Mouse (Mus musculus) mouse trophoblast stem cell (cell line): Measurements from ENCODE around the gene Myo16.

ENCODE experiments used
- in situ Hi-C, 2 experiments: fragments of 300-500 bp; cut with MseI, MboI; formaldehyde crosslinking; loops; 2 replicates in 1 of 2; 3 replicates in 1 of 2; pipeline ENCODE4 v1.15.1; 2025

Gene Myo16

DNA sequence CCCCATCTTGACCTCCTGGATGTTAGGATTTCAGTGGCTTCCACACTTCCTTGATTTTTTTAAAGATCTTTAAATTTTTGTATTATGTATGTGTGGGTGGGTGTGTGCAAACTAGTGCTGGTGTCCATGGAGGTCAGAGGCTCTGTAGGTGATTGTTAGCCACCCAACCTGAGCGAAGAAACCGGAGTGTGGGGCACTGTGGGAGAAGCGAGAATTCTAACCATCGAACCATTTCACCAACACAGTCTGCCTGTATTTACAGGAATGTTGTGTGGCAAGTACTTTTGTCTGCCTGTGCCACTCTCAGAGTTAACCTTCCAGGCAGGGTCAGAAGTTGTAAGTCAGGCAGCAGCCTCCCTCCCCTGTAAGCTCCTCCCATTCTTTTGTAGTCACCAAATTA, 22.3 kb downstream of the Myo16 start:
- in situ Hi-C loops: no loop called here

DNA sequence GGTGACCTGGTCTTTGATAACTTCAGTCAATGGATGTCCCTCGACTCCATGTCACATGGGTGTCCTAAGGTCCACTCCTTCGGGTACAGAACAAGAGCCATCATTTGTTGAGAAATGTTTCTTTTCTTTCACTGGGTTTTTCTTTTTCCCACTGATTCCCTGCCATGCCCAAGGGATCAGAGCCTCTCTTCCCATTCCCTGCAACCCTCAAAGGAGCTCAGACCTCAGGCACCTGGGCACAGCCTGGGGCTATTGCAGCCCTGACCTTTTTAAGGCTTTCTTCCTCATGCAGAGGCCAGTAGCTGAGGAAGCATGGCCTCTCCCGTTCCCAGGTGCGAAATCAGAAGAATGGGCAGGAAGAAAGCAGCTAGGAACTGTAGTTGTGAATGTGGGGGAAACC, 23.4 kb downstream of the Myo16 start:
- in situ Hi-C loops: no loop called here

DNA sequence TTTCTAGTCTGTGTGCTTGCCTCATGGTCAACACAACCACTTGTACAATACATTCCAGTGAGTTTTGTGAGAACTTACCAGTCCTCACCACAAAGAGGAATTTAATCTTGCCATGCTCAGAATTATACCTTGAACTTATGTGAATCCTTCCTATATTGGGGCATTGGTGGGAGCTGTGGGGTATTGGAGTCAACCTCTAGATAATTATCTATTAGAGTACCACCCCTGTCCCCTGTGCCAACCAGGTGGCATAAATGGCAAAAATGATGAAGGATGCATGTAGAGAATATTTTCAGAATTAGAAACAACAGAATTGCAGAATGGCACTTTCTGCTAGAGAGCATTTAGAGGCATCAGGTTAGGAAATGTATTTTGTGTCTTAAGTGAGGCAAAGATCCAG, 25.3 kb downstream of the Myo16 start:
- in situ Hi-C loops: no loop called here

DNA sequence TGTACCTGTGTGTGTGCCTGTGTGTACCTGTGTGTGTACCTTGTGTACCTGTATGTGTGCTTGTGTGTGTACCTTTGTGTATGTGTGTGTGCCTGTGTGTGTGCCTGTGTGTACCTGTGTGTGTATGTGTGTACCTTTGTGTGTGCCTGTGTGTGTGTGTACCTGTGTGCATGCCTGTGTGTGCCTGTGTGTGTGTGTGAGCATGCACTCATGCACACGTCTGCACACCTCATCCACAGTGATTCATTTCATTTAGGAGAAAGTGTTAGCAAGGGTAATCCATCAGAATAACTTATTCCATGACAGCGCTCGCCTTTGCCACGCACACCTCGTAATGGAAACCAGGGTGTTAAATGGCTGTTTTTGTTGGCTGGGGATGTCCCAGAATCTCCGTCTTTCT, 36.9 kb downstream of the Myo16 start:
- in situ Hi-C loops: no loop called here

DNA sequence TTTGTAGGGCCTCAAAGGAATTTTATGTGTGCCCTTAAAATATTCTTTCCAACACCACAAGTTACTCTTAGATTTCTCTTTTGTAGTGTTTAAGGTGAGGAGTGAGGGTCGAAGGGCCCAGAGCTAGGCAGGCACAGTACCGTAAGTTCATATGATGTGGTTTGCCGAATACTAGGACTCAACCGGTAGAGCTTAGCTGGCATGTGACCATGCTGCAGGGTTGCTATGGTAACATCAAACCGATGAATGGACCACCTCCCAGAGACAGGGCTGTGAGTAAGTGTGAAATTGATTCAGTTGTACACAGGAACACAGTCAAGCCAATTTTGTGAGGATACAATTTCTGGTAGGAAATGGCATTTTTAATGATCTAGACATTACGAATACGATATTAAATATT, 44.5 kb downstream of the Myo16 start:
- in situ Hi-C loops: no loop called here

DNA sequence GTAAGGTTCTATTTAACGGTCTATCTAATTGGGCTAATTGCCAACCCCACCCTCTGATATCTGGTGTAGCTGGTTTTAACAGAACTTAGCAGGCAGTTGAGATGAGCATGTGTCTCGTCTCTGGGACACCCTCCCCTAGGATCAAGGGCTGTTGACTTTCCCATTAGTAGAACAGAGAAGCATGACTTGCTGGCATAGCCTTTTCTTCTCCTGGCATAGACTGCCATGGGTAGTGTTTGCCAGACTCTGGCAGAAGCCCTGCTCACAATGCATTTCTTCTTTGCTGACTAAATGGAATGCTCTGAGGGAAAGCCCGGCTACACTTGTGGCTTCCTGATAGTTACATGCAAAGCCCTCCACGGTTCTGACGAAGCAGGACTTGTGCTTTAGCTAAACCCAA, 45.6 kb downstream of the Myo16 start:
- in situ Hi-C loops: no loop called here

DNA sequence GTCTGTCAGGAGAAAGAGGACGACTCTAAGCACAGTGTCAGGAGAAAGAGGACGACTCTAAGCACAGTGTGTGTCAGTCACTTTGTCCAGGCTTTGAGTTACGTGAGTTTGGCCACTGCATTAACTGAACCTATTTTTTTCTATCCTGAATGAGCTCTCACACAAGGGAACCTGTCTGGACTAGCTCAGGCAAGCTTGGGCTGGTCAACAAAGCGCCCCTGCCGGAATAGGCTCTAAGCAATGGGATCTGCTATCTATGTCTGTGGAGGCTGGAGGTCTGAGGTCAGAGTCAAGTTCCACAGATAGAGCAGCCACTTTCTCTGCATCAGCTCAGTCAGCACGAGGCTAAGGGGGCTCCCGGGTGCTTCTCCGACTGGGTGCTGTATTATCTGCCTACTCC, 46.3 kb downstream of the Myo16 start:
- in situ Hi-C loops: no loop called here

DNA sequence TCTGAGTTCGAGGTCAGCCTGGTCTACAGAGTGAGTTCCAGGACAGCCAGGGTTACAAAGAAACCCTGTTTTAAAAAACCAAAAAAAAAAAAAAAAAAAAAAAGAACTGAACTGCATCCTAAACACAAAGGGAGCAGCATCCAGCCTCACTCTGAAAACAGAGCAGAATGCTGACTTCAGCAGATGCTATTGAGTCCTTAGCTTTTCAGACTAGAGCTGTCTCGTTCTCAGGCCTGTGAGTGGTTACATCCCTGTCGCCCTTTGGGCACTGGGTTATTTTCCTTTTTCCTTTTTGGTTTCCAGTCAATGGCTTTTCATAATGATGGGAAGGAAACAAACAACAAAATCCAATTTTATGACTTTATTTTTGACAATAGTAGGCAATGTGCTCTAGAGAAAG, 61.3 kb downstream of the Myo16 start:
- in situ Hi-C loops: no loop called here

DNA sequence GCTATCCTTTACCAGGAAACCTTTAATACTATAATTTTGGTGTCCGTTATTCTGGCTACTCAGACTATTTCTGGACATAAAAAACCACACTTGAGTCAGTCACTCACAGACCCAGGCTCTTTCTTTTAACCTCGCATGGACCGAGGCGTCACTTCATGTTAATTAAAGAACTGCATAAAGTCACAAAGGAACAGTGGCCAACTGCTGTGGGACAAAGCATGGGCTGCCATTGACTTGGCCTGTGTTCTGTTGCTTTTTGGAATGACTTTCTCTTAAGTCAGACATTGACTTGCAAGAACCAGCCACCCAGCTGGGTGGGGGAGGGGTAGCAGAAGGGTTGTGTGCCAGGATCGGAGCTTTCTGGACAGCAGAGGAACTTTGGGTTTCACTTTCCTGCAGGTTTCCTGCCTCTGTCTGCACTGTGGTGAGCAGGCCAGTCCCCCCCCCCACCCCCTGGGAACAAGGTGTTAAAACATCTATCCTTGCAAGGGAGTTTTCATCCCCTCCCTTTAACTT, 66.1 kb downstream of the Myo16 start:
- in situ Hi-C loops: no loop called here

DNA sequence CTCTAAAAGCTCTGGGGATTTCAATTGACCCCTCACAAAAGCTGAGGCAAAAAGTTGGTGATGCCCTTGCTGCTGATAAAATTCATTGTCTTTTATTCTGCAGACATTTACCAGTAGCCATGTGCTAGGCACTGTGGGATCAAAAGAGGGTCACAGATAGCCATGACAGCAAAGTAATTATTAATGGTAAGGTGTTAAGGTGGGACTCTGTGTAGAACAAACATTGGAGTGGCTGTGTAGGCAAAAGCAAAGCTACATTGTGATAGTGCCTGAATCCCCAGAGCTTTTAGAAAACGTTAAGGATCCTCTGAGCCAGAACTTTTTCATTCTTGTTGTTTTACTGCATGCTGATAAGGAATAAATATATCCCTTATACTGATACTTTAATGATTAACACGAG, 69.1 kb downstream of the Myo16 start:
- in situ Hi-C loops: no loop called here

DNA sequence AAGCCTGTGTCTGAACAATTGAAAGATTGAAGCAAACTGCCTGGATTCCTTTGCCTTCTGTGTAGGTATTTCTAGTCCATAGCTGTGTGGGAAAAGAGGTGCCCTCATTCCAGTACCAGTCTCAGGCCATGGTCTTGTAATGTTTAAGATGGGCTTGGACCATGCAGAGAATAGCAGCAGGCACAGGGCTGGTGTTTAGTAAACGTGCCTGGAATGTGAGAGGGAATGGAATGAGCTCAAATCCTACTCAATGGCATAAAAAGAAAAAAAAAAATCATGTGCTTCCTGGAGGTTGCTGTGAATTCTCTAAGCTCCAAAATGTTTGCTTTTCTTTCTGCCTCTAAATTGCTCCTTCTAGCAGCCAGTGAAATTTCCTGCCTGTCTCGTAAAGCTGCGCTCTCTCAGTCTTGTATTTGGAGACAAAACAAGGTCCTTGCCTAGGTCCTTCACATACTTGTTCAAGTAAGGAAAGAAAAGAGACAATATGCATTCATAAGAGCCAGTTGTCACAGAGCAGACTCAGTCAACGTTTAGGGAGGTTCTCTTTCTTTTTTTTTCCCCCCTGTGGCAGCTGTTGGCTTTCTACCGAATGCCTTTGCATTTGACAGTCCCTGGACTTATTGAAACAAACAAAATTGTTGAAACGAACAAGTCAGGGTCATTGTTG, 70.0 kb downstream of the Myo16 start:
- in situ Hi-C loops: no loop called here

DNA sequence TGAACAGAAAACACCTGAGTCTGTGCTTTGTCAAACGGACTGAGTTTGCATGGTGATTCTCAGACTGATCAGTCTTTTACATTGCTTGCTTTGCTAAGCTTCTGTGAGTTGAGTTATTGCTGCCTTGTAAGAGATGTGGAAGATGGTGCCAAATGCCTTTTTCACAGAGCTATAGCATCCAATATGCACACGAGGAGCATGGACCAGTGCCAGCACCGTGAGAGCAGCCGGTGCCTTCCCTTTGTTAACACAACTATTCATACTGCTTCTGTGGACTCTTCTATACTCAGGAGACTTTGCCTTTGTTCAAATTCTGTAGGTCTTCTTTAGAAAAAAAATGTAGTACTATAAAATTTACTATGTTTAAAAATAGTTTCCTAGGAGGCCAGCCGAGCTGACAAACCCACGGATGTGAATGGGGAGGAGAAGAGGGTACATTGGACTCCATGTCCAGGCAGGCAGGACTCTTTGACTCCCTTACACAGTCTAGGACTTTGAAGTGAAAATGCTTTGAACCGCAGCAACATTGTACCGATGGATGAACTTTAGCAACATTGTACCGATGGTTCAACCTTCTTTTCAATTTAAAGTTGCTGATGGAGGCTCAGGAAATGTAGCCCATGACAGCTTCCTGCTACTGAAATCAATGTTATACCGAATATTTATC, 70.7 kb downstream of the Myo16 start:
- in situ Hi-C loops: no loop called here

DNA sequence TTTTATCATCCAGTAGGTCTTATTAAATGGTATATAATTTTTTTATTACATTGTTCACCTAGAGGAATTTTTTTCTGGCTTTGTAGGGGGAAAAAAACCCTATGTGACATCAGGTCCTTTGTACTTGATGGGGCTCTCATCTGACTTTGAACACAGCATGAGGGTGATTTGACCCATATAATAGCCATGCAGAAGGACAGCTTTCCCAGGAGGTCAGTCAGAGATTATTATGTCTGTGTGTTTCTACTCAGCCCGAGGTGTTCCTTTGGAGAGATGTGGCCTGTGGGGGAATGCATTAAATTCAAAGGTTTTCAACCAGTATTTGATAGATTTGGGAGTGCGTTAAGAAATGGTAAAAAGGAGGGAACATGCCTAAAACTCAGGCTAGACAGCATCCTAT, 71.3 kb downstream of the Myo16 start:
- in situ Hi-C loops: no loop called here

DNA sequence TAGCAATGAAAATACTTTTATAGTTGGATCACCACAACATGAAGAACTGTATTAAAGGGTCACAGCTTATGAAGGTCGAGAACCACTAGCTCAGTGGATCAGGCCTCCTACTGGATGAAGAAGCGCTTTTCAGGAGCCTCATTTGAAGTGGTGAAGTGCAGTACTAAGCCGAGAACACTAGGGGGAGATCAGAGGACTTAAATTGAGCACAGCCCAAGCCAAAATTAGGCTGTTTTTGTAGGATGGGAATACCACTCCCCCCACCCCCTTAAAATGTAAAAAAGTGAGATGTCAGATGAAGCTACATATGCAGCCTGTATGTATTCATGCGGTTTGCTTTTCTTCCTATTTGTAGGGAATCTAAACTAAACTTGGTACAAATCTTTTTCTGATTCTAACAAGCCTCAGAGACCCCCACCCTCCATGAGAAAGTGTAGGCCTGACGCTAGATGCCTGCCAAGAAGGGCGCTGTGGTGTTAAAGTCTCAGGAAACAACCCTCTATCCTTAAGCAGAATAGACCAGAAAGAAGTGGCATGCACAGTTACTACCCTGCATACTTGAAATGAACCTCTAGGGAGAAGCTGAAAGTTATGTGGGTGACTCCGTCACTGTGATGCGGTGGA, 77.1 kb downstream of the Myo16 start:
- in situ Hi-C loops: no loop called here

DNA sequence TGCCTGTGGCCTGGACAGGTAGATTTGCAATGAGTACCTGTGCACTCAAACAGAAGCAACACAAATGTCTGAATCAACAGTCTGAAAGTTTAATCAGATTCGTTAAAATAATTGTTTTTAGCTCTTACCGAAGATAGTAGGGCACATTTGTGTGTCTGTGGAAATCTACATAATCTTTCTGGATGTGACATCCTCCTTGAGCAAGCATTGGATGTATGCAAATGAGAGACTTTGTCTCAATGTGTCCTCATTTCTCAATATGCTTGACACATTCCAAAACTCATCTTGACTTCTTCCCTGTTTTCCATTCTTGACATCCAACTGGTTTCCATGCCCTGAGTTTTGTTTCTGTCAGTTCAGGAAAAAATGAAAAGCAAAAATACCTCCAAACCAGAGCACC, 80.8 kb downstream of the Myo16 start:
- in situ Hi-C loops: no loop called here

DNA sequence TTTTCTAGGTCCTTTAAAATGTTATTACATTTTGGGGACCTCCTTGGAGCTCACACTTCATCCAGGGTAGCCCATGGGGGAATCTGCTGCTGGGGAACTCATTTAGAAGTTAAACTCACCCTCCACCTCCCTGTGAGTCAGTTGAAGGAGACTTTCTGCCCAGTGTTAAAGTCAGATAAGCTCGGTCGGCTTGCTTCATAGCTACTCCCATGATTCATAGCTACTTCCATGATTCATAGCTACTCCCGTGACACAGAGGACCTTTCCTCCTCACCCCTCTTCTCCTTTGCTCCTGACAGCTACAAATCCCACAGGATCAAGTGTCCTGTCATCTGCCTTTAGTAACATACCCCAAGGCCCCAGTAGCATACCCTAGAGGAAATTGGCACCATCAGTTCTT, 89.6 kb downstream of the Myo16 start:
- in situ Hi-C loops: no loop called here

DNA sequence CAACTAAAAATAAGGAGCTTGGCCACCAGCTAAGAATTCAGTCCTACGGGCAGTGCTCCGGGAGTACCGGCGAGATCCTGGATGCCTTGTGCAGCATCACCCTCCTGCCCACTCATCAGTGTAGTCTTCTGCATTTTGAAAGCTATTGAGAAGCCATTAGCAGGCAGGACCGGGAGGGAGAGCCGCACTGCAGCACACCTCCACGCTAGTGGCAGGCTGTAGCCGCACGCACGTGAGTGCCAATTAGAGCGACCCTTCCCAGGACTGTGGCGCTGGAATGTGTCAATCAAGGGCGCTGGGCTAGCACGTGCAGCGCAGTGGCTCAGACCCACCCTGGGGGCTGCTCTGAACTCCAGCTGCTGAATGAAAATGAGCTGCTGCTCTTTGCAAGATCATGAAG, 95.4 kb downstream of the Myo16 start:
- in situ Hi-C loops: no loop called here

DNA sequence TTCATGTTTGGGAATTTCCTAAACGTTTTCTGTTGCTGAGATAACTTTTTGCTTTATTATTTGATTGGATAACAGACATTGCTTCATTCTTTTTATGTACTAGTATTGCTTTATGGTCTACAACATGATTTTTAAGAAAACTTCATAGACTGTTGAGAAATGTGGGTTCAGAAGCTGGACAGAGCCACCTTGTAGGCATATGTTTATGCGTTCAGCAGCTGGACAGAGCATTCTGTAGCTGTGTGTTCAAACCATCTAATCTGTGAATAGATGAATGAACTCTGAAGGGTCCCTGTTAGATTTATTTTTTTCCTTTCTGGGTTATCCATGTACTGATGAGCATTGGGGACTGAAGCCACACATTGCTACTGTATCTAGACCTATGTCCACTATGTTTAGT, 102.0 kb downstream of the Myo16 start:
- in situ Hi-C loops: no loop called here

DNA sequence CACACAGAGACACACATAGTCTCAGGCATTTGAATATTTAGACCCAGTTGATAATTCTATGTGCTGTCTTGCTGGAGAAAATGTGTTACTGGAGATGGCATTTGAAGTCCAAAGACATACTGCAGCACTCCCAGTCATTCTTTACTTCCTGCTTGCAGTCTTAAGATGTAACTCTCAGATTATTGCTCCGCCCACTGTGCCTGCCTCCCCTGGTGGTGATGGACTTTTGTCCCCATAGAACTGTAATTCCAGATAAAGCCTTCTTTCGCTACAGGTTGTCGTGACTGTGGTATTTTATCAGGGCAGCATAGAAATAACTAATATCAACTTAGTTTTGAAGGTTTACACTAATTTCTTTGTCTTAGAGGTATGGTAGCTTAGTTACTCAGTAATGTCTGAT, 102.9 kb downstream of the Myo16 start:
- in situ Hi-C loops: no loop called here

DNA sequence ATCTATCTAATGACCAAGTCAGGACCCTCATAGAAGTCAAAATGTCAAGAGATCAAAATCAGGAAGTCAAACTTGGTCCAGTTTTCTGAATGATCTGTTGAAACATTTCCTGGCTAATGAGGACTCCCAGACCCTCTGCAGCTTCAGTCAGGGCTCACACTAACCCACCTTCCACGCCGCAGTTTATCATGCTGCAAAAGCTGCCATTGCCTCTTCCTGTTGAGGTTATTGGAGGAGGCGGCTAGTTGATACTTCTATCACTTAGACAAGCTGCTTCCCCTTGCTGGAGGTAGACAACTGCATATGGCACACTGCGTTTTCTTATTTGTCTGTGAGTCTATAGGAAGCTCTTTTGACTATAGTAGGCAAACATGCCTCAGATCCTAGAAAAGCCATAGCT, 116.4 kb downstream of the Myo16 start:
- in situ Hi-C loops: no loop called here

DNA sequence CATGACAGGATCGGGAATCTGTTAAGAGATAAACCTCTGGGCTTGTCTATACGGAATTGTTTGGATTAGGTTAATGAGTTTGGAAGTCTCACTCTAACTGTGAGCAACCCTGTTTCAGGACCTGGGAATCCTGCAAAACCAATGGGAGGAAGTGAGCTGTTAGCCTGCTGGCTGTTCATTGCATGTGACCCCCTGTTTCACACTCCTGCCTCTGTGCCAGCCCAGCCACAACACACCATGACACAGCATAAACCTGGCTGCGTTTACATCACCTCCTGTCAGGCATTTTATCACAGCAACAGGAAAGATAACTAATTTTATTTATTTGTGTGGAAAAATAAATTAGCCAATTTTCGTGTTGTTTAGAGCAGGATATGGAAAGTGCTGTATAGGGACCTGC, 138.9 kb downstream of the Myo16 start:
- in situ Hi-C loops: no loop called here

DNA sequence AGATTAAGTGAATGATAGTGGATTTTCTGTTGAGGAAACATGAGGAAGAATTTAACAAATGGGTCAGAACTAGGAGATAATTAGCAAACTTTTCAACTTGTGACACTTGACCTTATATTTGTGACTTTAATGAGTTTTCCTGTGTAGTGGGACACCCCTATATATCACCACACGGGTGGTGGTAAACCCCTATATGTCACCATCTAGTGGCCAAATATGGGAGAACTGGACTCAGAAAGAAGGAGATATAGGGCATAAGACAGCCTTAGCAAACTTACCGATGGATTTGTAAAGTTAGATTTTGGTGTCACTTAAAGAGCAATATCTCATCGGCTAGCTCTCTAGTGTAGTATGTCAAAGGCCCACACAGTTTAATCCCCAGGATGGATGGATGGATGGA, 147.1 kb downstream of the Myo16 start:
- in situ Hi-C loops: no loop called here

DNA sequence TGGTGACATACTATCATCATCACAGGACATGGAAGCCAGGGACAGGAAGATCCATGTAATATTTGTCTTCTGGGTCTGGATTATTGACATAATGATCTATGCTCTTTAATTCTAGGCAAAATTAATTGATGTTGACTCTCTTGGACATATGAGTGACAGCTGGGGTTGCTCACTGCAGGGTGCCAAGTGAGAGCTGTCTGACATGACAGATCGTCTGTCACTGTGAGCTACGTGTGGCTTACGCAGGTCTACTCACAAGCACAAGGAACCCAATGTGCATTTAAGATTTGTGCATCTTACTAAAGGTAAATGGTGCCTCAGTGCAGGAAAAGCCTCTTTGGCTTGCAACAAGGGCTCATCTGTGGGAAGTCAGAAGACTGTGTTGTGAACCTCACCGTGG, 149.3 kb downstream of the Myo16 start:
- in situ Hi-C loops: no loop called here
